Mouse (Mus musculus) CH12.LX (cell line): ENCODE results near the gene Upp2. TPM values are rescaled to one million over a fixed set of nuclear protein-coding genes. Genes with fewer than 3 reads are reported as not detected.

Source experiments
- DNase-seq: peaks from one replicate; pipeline ENCODE4 v3.0.0-alpha.2; 2013; ENCODE audit errors: extremely low read depth
- H3K27ac ChIP-seq: 2 replicates; pipeline ENCODE4 v1.5.1; 2012; ENCODE audit warnings: low read depth, mild to moderate bottlenecking, control low read depth, moderate library complexity; ENCODE audit not compliant: insufficient read depth
- H3K27me3 ChIP-seq: replicated peaks from 2 replicates; pipeline ENCODE3; 2012; ENCODE audit warnings: inconsistent platforms
- H3K36me3 ChIP-seq, 2 experiments: replicated peaks in 1 of 2; 2 replicates each; pipeline versions ENCODE3 to v1.6.1; 2012; ENCODE audit warnings: inconsistent platforms in 1 of 2, low read length in 1 of 2, mild to moderate bottlenecking in 1 of 2, mixed read lengths in 1 of 2, moderate library complexity in 1 of 2; ENCODE audit not compliant: control insufficient read depth in 1 of 2, insufficient read depth in 1 of 2
- H3K4me1 ChIP-seq, 2 experiments: 2 replicates each; pipeline ENCODE4 v1.6.1; 2012; ENCODE audit warnings: inconsistent platforms in 1 of 2, moderate library complexity in 1 of 2; ENCODE audit not compliant: insufficient read depth in 2 of 2, control insufficient read depth in 1 of 2
- H3K4me2 ChIP-seq: 2 replicates; pipeline ENCODE4 v1.6.1; 2012; ENCODE audit warnings: low read depth, mild to moderate bottlenecking, control low read depth; ENCODE audit not compliant: poor library complexity, insufficient read depth, severe bottlenecking
- H3K4me3 ChIP-seq, 3 experiments: fragments of 150-350 bp in 1 of 3; sonication (generic) in 1 of 3; replicated peaks in 1 of 3; 2 replicates each; pipeline versions ENCODE3 to v1.5.1; 2011 to 2012; ENCODE audit warnings: low read depth in 2 of 3, low read length in 2 of 3, mild to moderate bottlenecking in 2 of 3, moderate library complexity in 2 of 3, control low read depth in 1 of 3, improper control_type of control experiment in 1 of 3, inconsistent platforms in 1 of 3, mixed read lengths in 1 of 3; ENCODE audit not compliant: poor library complexity in 1 of 3
- H3K79me2 ChIP-seq: replicated peaks from 2 replicates; pipeline ENCODE4 v1.6.1; 2012; ENCODE audit warnings: mild to moderate bottlenecking, moderate library complexity; ENCODE audit not compliant: control insufficient read depth, poor library complexity, insufficient read depth, severe bottlenecking; ENCODE audit errors: extremely low read depth
- H3K9ac ChIP-seq: 2 replicates; pipeline ENCODE4 v1.6.1; 2012; ENCODE audit warnings: low read depth, mild to moderate bottlenecking, control low read depth, moderate library complexity; ENCODE audit not compliant: insufficient read depth
- H3K9me3 ChIP-seq: replicated peaks from 2 replicates; pipeline ENCODE3; 2012; ENCODE audit warnings: low read length, inconsistent platforms, mixed read lengths
- BHLHE40 ChIP-seq: IDR thresholded peaks from 2 replicates; pipeline ENCODE4 v1.6.1; 2011; ENCODE audit warnings: mild to moderate bottlenecking, low read depth, low read length, improper control_type of control experiment
- E2F4 ChIP-seq: IDR thresholded peaks from 2 replicates; pipeline ENCODE4 v1.6.1; 2011; ENCODE audit warnings: low read depth, low read length, improper control_type of control experiment; ENCODE audit not compliant: insufficient replicate concordance
- ELF1 ChIP-seq: IDR thresholded peaks from 2 replicates; pipeline ENCODE4 v1.6.1; 2014; ENCODE audit warnings: low read depth, mild to moderate bottlenecking, inconsistent platforms, low read length, improper control_type of control experiment
- ETS1 ChIP-seq: conservative IDR thresholded peaks from 2 replicates; pipeline ENCODE4 v1.6.1; 2012; ENCODE audit warnings: low read depth, mild to moderate bottlenecking, inconsistent platforms, low read length, improper control_type of control experiment, moderate library complexity
- HCFC1 ChIP-seq: IDR thresholded peaks from 2 replicates; pipeline ENCODE4 v1.6.1; 2012; ENCODE audit warnings: low read depth, mild to moderate bottlenecking, inconsistent platforms, low read length, improper control_type of control experiment
- IRF4 ChIP-seq: IDR thresholded peaks from 2 replicates; pipeline ENCODE4 v1.6.1; 2014; ENCODE audit warnings: low read depth, mild to moderate bottlenecking, inconsistent platforms, low read length, improper control_type of control experiment
- JUN ChIP-seq: IDR thresholded peaks from 2 replicates; pipeline ENCODE4 v1.6.1; 2011; ENCODE audit warnings: low read depth, mild to moderate bottlenecking, low read length, improper control_type of control experiment, moderate library complexity; ENCODE audit not compliant: insufficient read depth
- JUND ChIP-seq: conservative IDR thresholded peaks from 2 replicates; pipeline ENCODE4 v1.6.1; 2011; ENCODE audit warnings: low read depth, low read length, improper control_type of control experiment
- MAFK ChIP-seq: IDR thresholded peaks from 2 replicates; pipeline ENCODE4 v1.6.1; 2011; ENCODE audit warnings: low read length, improper control_type of control experiment; ENCODE audit not compliant: insufficient replicate concordance
- MXI1 ChIP-seq: IDR thresholded peaks from 2 replicates; pipeline ENCODE4 v1.6.1; 2011; ENCODE audit warnings: mild to moderate bottlenecking, low read depth, low read length, improper control_type of control experiment
- NRF1 ChIP-seq: IDR thresholded peaks from 2 replicates; pipeline ENCODE4 v1.6.1; 2014; ENCODE audit warnings: low read depth, mild to moderate bottlenecking, inconsistent platforms, low read length, improper control_type of control experiment, moderate library complexity
- POLR2AphosphoS2 ChIP-seq: IDR thresholded peaks from 2 replicates; pipeline ENCODE4 v1.6.1; 2011; ENCODE audit warnings: low read depth, low read length, improper control_type of control experiment
- RAD21 ChIP-seq: IDR thresholded peaks from 2 replicates; pipeline ENCODE4 v1.6.1; 2011; ENCODE audit warnings: low read depth, mild to moderate bottlenecking, low read length, improper control_type of control experiment, moderate library complexity
- RCOR1 ChIP-seq: conservative IDR thresholded peaks from 2 replicates; pipeline ENCODE4 v1.6.1; 2012; ENCODE audit warnings: low read depth, mild to moderate bottlenecking, inconsistent platforms, low read length, improper control_type of control experiment
- SIN3A ChIP-seq: IDR thresholded peaks from 2 replicates; pipeline ENCODE4 v1.6.1; 2012; ENCODE audit warnings: low read length, improper control_type of control experiment, inconsistent platforms
- TBP ChIP-seq: conservative IDR thresholded peaks from 2 replicates; pipeline ENCODE4 v1.6.1; 2011; ENCODE audit warnings: low read depth, low read length, improper control_type of control experiment
- USF2 ChIP-seq: conservative IDR thresholded peaks from 2 replicates; pipeline ENCODE4 v1.6.1; 2011; ENCODE audit warnings: low read depth, low read length, improper control_type of control experiment
- ZC3H11A ChIP-seq: IDR thresholded peaks from 2 replicates; pipeline ENCODE4 v1.6.1; 2012; ENCODE audit warnings: low read depth, mild to moderate bottlenecking, inconsistent platforms, low read length, improper control_type of control experiment
- ZKSCAN1 ChIP-seq: IDR thresholded peaks from 2 replicates; pipeline ENCODE4 v1.6.1; 2012; ENCODE audit warnings: low read depth, inconsistent platforms, low read length, improper control_type of control experiment, borderline replicate concordance
- dilution Hi-C: fragments of 300-500 bp; cut with MboI; formaldehyde crosslinking; loops from 2 replicates; pipeline ENCODE4 v1.14.3; 2020; ENCODE audit warnings: low sequenced_read_pairs; ENCODE audit not compliant: extremely low pct_unique_long_range_greater_than_20kb, extremely low pct_ligation_motif_present
- in situ Hi-C: fragments of 300-500 bp; cut with MboI; formaldehyde crosslinking; loops from 3 replicates; pipeline ENCODE4 v1.14.3; 2019; ENCODE audit warnings: low sequenced_read_pairs, low pct_ligation_motif_present, low pct_unique_long_range_greater_than_20kb, mixed read lengths
- polyA plus RNA-seq: library from polyadenylated mRNA; unstranded; fragments of >175 nt; gene quantifications from 2 replicates; pipeline ENCODE4 v1.2.1, GENCODE M21; 2012; ENCODE audit warnings: low read depth; ENCODE audit not compliant: insufficient read length
- total RNA-seq, 2 experiments: library from RNA; depleted of rRNA; stranded (reverse); fragments of 300-350 nt in 1 of 2; fragments of >200 nt in 1 of 2; gene quantifications; 2 replicates each; pipeline ENCODE4 v1.2.3; 2012 to 2014

The Upp2 gene
- total and polyA plus RNA-seq, 3 experiments = not detected

DNA sequence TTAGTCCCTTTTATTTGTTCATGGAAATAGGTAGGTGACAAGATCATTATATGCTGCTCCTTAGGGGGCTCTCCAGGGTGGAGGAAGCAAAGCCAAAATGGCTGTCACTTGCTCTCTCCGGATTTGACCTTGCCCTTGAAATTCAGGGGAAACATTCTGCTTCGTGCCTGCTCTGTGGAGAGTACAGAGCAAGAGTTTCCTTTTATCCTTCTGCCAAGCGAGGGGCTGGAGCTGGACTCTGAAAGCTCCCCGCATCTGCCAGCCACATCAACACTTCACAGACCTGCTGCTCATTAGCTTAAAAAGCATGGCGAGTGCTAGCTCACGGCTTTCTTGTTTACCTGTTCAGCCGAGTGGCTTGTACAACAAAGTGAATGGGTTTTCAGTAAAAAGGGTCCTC is 220.3 kb downstream of the Upp2 start:
- peaks cover 73% of the 10 kb centered on the region for H3K9me3 ChIP-seq
- no peak overlapping the region for H3K4me2 ChIP-seq
- no peak overlapping the region for H3K4me3 ChIP-seq
- TF ChIP-seq ETS1 = no peak
- TF ChIP-seq E2F4 = no peak
- no peak for TF ChIP-seq POLR2AphosphoS2
- TF ChIP-seq BHLHE40 = no peak
- TF ChIP-seq MXI1 = no peak
- no peak for TF ChIP-seq JUN
- TF ChIP-seq IRF4 = no peak
- TF ChIP-seq MAFK = no peak
- TF ChIP-seq HCFC1 = no peak
- TF ChIP-seq NRF1 = no peak
- DNase-seq = no peak
- no peaks in the 10 kb centered on the region for H3K79me2 ChIP-seq
- no peaks in the 10 kb centered on the region for H3K27me3 ChIP-seq
- H3K27ac ChIP-seq = no peak overlapping the region
- H3K36me3 ChIP-seq = no peaks in the 10 kb centered on the region
- dilution Hi-C loops (no loop called here), in situ Hi-C loops (no loop called here)
- H3K9ac ChIP-seq = no peak overlapping the region
- H3K4me1 ChIP-seq = no peaks in the 10 kb centered on the region

DNA sequence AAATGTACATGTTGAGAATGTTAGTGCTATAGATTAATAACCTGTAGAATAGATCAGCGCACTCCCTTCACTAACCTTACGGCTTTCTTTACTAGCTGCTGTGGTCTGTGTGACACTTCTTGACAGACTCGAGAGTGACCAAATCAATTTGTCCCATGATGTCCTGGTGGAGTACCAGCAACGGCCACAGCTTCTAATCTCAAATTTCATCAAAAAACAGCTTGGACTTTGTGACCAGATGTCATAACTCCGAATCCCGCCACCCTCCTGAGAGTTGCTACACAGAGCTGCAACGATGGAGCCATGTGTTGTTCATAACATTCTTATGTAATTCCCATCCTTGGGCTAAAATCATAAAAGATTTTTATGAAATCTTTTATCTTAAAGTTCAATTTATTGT is 222.8 kb downstream of the Upp2 start:
- no peak for DNase-seq
- no peak overlapping the region for H3K4me3 ChIP-seq
- H3K4me2 ChIP-seq = no peak overlapping the region
- TF ChIP-seq JUN (no peak), ELF1 (no peak), TBP (no peak), IRF4 (no peak), ZC3H11A (no peak), RCOR1 (no peak), USF2 (no peak), E2F4 (no peak), SIN3A (no peak), NRF1 (no peak), MXI1 (no peak), JUND (no peak), ZKSCAN1 (no peak), POLR2AphosphoS2 (no peak), RAD21 (no peak)
- TF ChIP-seq, all 38 proteins: peak for 0
- Histone ChIP-seq H3K4me1 (no peaks in the 10 kb centered on the region), H3K27me3 (no peaks in the 10 kb centered on the region), H3K79me2 (no peaks in the 10 kb centered on the region), H3K9ac (no peak overlapping the region), H3K27ac (no peak overlapping the region), H3K36me3 (no peaks in the 10 kb centered on the region), H3K9me3 (peaks cover 67% of the 10 kb centered on the region)
- dilution Hi-C loops = no loop called here
- in situ Hi-C loops = no loop called here
